Mouse (Mus musculus): Measurements from ENCODE around the gene Gna15.

DNA sequence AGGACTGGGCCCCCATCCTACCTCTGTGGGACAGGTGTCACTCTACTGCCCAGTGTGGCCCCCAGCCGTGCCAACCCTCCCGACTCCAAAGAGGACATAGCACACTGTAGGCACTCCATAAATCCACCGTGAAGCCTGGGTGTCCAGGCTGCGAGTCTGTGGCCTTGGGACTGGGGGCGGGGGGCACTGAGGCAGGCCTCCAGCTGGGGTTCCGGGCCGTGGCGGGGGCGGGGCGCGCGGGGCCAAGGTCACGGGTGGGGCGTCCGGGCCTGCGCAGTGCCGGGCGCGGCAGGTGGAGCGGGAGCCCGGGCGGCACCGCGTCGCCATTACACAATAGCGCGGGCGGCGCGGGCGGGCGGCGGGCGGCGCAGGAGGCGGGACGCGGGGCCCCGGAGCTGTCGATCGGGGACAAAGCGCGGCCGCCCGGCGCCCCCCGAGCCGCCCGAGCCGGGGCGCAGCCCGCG lies 35.2 kb upstream of the Gna15 start, which contains the start of gene Aes:
- TF ChIP-seq CTCF (IDR thresholded peaks at IDR 0.05) (no peak), EP300 (IDR thresholded peaks at IDR 0.05) (no peak)
